Mouse (Mus musculus) MEL (cell line): ENCODE data around the gene Flna.

Experiments
- CTCF ChIP-seq, 3 experiments: IDR thresholded peaks in 2 of 3; conservative IDR thresholded peaks in 1 of 3; 2 replicates each; pipeline ENCODE4 v1.5.1; 2011 to 2012; ENCODE audit warnings: low read length in 3 of 3, low read depth in 2 of 3, mild to moderate bottlenecking in 2 of 3, improper control_type of control experiment in 1 of 3, inconsistent platforms in 1 of 3, mixed read lengths in 1 of 3, moderate library complexity in 1 of 3; ENCODE audit not compliant: control insufficient read depth in 1 of 3, insufficient read depth in 1 of 3, poor library complexity in 1 of 3, severe bottlenecking in 1 of 3
- MEF2A ChIP-seq: IDR thresholded peaks from 2 replicates; pipeline ENCODE4 v1.6.1; 2014; ENCODE audit warnings: low read depth, mild to moderate bottlenecking, inconsistent platforms, low read length, improper control_type of control experiment; ENCODE audit not compliant: poor library complexity, insufficient replicate concordance, severe bottlenecking; ENCODE audit errors: extremely low read depth
- MXI1 ChIP-seq: IDR thresholded peaks from 2 replicates; pipeline ENCODE4 v1.6.1; 2011; ENCODE audit warnings: mild to moderate bottlenecking, low read depth, low read length, improper control_type of control experiment
- SIN3A ChIP-seq: IDR thresholded peaks from 2 replicates; pipeline ENCODE4 v1.6.1; 2012; ENCODE audit warnings: low read length, improper control_type of control experiment, inconsistent platforms
- SMC3 ChIP-seq: IDR thresholded peaks from 2 replicates; pipeline ENCODE4 v1.6.1; 2011; ENCODE audit warnings: low read depth, low read length, improper control_type of control experiment

- TF ChIP-seq MEF2A = no peak
- no peak for TF ChIP-seq SIN3A
- no peak for TF ChIP-seq CTCF (IDR thresholded peaks at IDR 0.05 in 2 of 3, conservative IDR thresholded peaks at IDR 0.05 in 1 of 3; ENCODE audit: control insufficient read depth in 1 of 3, insufficient read depth in 1 of 3, low read depth in 2 of 3, low read length in 3 of 3, poor library complexity in 1 of 3, severe bottlenecking in 1 of 3)
- no peak for TF ChIP-seq SMC3
- no peak for TF ChIP-seq MXI1
Measured at GRCm38 (mm10) chrX:74298348-74298747, 48.7 kb upstream of the Flna start.
